Mouse (Mus musculus) heart, embryonic 13.5 days (tissue): ENCODE data around the gene Pmf1. TPM values are rescaled to one million over a fixed set of nuclear protein-coding genes. Genes with fewer than 3 reads are reported as not detected.

Source experiments
- ATAC-seq: fragments of 200-750 bp; cut with Nextera tagmentation; 2 replicates; pipeline ENCODE4 v1.8.0; 2017; ENCODE audit warnings: moderate TSS enrichment; ENCODE audit not compliant: insufficient number of reproducible peaks, low FRiP score, low TSS enrichment; ENCODE audit errors: extremely low read depth
- H3K27ac ChIP-seq: fragments of 300-500 bp; sonication (generic); replicated peaks from 2 replicates; pipeline ENCODE4 v1.5.1; 2015; ENCODE audit warnings: moderate library complexity, mild to moderate bottlenecking, inconsistent platforms
- H3K27me3 ChIP-seq: fragments of 300-500 bp; sonication (generic); replicated peaks from 2 replicates; pipeline ENCODE4 v1.6.1; 2015; ENCODE audit warnings: mild to moderate bottlenecking, inconsistent platforms
- H3K36me3 ChIP-seq: fragments of 300-500 bp; sonication (generic); 2 replicates; pipeline ENCODE4 v1.6.1; 2015; ENCODE audit warnings: mild to moderate bottlenecking, inconsistent platforms
- H3K4me1 ChIP-seq: fragments of 300-500 bp; sonication (generic); 2 replicates; pipeline ENCODE4 v1.6.1; 2015; ENCODE audit warnings: inconsistent platforms
- H3K4me2 ChIP-seq: fragments of 300-500 bp; sonication (generic); 2 replicates; pipeline ENCODE4 v1.6.1; 2015; ENCODE audit warnings: inconsistent platforms, mild to moderate bottlenecking, moderate library complexity
- H3K4me3 ChIP-seq: fragments of 300-500 bp; sonication (generic); 2 replicates; pipeline ENCODE4 v1.5.1; 2015; ENCODE audit warnings: moderate library complexity, mild to moderate bottlenecking, inconsistent platforms
- H3K9ac ChIP-seq: fragments of 300-500 bp; sonication (generic); 2 replicates; pipeline ENCODE4 v1.6.1; 2015; ENCODE audit warnings: inconsistent platforms, mild to moderate bottlenecking, moderate library complexity
- H3K9me3 ChIP-seq: fragments of 300-500 bp; sonication (generic); 2 replicates; pipeline ENCODE4 v1.6.1; 2016; ENCODE audit warnings: inconsistent platforms
- WGBS: fragments of 180-500 bp; shearing (Covaris S2); methylation state at CpG from one replicate; pipeline ENCODE4 v1.1.7; 2015; ENCODE audit warnings: mixed read lengths; 5-methylcytosine and 5-hydroxymethylcytosine counted together
- polyA plus RNA-seq: library from polyadenylated mRNA; unstranded; fragments of >200 nt; fragmentation: Nextera tagmentation; extraction: Ambion mirVana; gene quantifications from 2 replicates; pipeline ENCODE4 v1.2.1, GENCODE M21; 2015

Gene Pmf1
- polyA plus RNA-seq = 110 and 112 TPM in 2 replicates

GRCm38 (mm10) chr3:88409741-88410644, at the start of gene Pmf1:
TSS of gene Pmf1 (minus strand) at chr3:88410331.
- no peaks in the 10 kb centered on the region for H3K9me3 ChIP-seq
- H3K9ac ChIP-seq = peak within 1 kb of the TSS; percentile 91
- WGBS = under 1% methylated on average over 54 of the region's 54 CpGs
- no peaks in the 10 kb centered on the region for H3K27me3 ChIP-seq
- peaks cover 39% of the 10 kb centered on the region for H3K4me1 ChIP-seq
- peak within 1 kb of the TSS; percentile 69 for H3K4me3 ChIP-seq
- peaks cover 41% of the 10 kb centered on the region for H3K36me3 ChIP-seq
- ATAC-seq = peak; percentile 87
- H3K27ac ChIP-seq = peak within 1 kb of the TSS; percentile 99
- H3K4me2 ChIP-seq = peak within 1 kb of the TSS; percentile 84

GRCm38 (mm10) chr3:88458778-88459219, 48.7 kb upstream of the Pmf1 start:
- Histone ChIP-seq H3K4me1 (peaks cover 11% of the 10 kb centered on the region), H3K9me3 (no peaks in the 10 kb centered on the region), H3K27ac (no peak overlapping the region), H3K4me3 (peak overlapping the region; percentile 14; the same call in 1 of the 2 replicates), H3K9ac (no peak overlapping the region), H3K36me3 (no peaks in the 10 kb centered on the region), H3K4me2 (peak overlapping the region; percentile 48), H3K27me3 (peaks cover 77% of the 10 kb centered on the region)
- WGBS = 2% methylated on average over 14 of the region's 14 CpGs
- ATAC-seq = no peak

GRCm38 (mm10) chr3:88456746-88457532, 46.8 kb upstream of the Pmf1 start:
- Histone ChIP-seq H3K4me3 (no peak overlapping the region), H3K27me3 (peaks cover 94% of the 10 kb centered on the region), H3K4me1 (peaks cover 11% of the 10 kb centered on the region), H3K36me3 (no peaks in the 10 kb centered on the region), H3K4me2 (no peak overlapping the region), H3K9me3 (no peaks in the 10 kb centered on the region), H3K27ac (no peak overlapping the region), H3K9ac (no peak overlapping the region)
- WGBS = 67% methylated on average over 7 of the region's 7 CpGs
- ATAC-seq = no peak

DNA sequence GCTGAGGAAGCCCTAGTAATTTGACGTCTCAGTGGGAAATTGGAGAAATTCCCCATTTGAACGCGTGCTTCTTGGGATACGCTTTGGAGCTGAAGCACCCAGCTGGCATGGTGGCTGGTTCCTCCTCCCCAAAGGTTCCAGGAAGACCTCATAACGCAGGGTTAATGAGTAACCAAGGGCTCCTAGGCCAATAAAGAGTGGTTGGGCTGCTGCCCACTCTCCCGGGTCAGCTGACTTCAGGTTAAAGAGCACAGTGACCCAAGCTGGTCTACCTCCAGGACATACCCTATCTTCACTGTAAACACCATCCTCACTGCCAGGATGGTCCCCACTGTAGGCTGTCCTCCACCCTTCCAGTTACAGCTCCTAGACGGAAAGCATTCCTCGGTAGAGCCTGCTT, 46.2 kb upstream of the Pmf1 start:
- H3K4me3 ChIP-seq = no peak overlapping the region

DNA sequence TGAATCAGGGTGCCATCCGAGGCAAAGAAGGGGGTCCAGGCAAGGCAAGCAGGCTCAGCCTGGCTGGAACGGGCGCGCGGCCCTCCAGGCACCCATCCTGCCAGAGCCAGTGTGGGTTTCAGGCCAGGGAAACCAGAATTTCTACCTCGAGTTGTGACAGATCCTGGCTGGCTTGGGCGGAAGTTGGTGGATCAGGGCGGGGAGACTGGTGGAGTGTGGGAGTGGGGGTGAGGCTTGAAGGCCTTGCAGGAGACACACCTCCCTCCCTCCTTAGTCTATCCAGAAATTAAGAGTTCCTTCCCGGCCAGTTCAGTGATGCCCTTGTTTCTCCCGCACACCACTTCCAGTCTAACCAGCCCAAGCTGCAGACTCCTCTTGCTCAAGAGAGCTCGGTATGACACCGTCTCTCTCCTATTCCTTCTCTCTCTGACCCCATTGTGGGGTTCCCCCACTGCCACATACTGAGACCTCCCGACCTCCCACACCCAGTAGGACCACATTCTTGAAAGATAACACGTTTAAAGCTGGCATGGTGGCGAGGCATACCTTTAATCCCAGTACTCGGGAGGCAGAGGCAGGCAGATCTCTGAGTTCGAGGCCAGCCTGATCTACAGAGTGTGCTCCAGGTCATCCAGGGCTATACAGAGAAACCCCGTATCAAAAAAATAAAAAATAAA, 45.6 kb upstream of the Pmf1 start:
- Histone ChIP-seq H3K36me3 (no peaks in the 10 kb centered on the region), H3K27me3 (peaks cover 94% of the 10 kb centered on the region), H3K9me3 (no peaks in the 10 kb centered on the region), H3K4me1 (peaks cover 7% of the 10 kb centered on the region), H3K9ac (peak overlapping the region; percentile 61; the same call in 1 of the 2 replicates), H3K4me2 (no peak overlapping the region), H3K27ac (no peak overlapping the region), H3K4me3 (no peak overlapping the region)
- 69% methylated on average over 18 of the region's 18 CpGs for WGBS
- no peak for ATAC-seq

More for the DNA sequence above, 46.2 kb upstream of the Pmf1 start:
- no peak for ATAC-seq
- Histone ChIP-seq H3K4me1 (peaks cover 11% of the 10 kb centered on the region), H3K9me3 (no peaks in the 10 kb centered on the region), H3K4me2 (no peak overlapping the region), H3K36me3 (no peaks in the 10 kb centered on the region), H3K27ac (no peak overlapping the region), H3K9ac (no peak overlapping the region), H3K27me3 (peaks cover 94% of the 10 kb centered on the region)
- 80% methylated on average over 8 of the region's 8 CpGs for WGBS

DNA sequence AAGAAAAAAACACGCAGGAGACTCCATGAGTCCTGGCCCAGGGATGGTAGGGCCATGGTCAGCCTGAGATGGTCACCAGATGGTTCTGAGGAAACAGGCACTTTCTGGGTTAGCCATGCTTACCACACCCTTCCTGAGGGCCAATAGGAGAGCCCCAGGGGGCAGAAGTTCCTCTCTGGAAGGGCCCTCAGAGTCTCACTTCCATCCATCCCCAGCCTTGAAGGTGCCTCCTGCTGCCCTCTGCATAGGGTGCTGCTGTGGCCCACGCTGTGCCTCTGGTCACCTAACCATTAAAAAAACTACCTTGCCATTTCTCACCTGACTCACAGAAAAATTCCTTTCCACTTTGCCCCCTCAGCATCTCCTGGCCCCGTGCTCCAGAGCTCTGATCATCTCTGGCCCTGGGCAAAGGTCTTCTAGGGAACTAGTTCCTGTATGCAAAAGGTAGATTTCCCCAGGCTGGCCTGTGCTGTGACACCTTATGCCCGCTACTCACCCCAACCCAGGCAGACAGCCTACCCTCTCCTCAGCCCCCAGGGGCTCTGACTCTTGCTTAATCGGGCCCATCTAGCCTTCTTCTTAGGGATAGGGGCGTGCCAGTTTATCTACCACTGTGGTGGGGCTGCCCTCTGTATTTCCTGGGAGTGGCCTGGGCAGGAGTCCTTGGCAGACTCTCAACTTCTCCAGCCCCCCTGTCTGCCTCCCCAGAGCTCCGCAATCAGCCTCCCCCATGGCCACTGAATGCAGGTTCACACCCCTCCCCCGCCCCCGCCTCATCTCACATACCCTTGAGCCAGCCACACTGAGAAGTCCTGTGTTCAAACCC, 44.8 kb upstream of the Pmf1 start:
- Histone ChIP-seq H3K4me1 (peaks cover 9% of the 10 kb centered on the region), H3K4me3 (no peak overlapping the region), H3K27ac (no peak overlapping the region), H3K36me3 (no peaks in the 10 kb centered on the region), H3K9ac (peak overlapping the region; percentile 61; the same call in 1 of the 2 replicates), H3K9me3 (no peaks in the 10 kb centered on the region), H3K27me3 (peaks cover 94% of the 10 kb centered on the region), H3K4me2 (no peak overlapping the region)
- 33% methylated on average over 9 of the region's 9 CpGs for WGBS
- ATAC-seq = no peak

- no peak overlapping the region for H3K4me2 ChIP-seq
- H3K27ac ChIP-seq = no peak overlapping the region
- peaks cover 93% of the 10 kb centered on the region for H3K27me3 ChIP-seq
- no peak overlapping the region for H3K9ac ChIP-seq
- peaks cover 18% of the 10 kb centered on the region for H3K4me1 ChIP-seq
- H3K9me3 ChIP-seq = no peaks in the 10 kb centered on the region
- no peaks in the 10 kb centered on the region for H3K36me3 ChIP-seq
- no peak for ATAC-seq
- no peak overlapping the region for H3K4me3 ChIP-seq
- 73% methylated on average over 8 of the region's 8 CpGs for WGBS
These were observed 43.9 kb upstream of the Pmf1 start for GRCm38 (mm10) chr3:88453986-88454385.

DNA sequence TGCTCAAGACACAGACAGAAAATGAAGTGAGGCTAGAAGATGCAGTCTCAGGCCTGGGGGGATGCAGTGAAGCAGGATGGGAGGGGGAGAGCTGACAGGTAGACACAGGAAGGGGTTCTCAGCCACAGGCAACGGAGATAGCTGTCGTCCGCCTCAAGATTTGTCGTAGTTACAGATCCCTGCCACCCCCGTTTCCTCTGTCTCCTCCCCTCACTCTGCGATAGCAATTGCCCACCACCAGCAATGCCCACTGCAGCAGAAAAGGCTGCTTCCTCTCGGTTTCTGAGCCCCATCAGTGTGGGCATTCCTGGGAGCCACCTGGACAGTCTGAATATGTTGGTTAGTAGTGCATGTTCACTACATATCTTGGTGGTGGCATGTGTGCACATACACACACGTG, 43.2 kb upstream of the Pmf1 start:
- H3K9me3 ChIP-seq = no peaks in the 10 kb centered on the region
- no peak overlapping the region for H3K4me2 ChIP-seq
- H3K27ac ChIP-seq = no peak overlapping the region
- H3K4me3 ChIP-seq = no peak overlapping the region
- ATAC-seq = no peak
- no peak overlapping the region for H3K9ac ChIP-seq
- H3K27me3 ChIP-seq = peaks cover 93% of the 10 kb centered on the region
- no peaks in the 10 kb centered on the region for H3K36me3 ChIP-seq
- H3K4me1 ChIP-seq = peaks cover 18% of the 10 kb centered on the region
- 46% methylated on average over 8 of the region's 8 CpGs for WGBS

DNA sequence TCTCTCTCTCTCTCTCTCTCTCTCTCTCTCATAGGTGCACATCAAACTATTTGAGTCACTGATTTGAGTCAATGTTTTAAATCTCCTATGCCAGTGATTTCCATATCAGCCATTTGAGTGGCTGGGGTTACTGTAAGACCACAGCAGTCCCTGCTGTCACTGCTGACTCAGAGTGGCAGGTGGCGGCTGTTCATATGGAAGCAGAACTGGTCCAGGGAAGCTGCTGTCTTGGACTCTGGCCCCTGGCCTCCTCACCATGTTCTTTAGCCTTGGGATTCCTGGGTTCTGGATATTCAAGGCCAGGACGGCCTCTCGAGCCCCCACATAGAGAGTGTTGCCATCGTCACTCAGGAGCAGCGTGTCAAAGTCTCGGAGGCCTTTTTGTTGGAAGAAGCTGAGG, 42.6 kb upstream of the Pmf1 start:
- Histone ChIP-seq H3K4me3 (no peak overlapping the region), H3K4me2 (no peak overlapping the region), H3K27ac (no peak overlapping the region), H3K9me3 (no peaks in the 10 kb centered on the region), H3K36me3 (no peaks in the 10 kb centered on the region), H3K9ac (no peak overlapping the region), H3K27me3 (peaks cover 88% of the 10 kb centered on the region), H3K4me1 (peaks cover 24% of the 10 kb centered on the region)
- WGBS = 60% methylated on average over 6 of the region's 6 CpGs
- no peak for ATAC-seq

GRCm38 (mm10) chr3:88452246-88452645, 42.1 kb upstream of the Pmf1 start:
- no peaks in the 10 kb centered on the region for H3K9me3 ChIP-seq
- H3K4me2 ChIP-seq = no peak overlapping the region
- ATAC-seq = no peak
- no peak overlapping the region for H3K9ac ChIP-seq
- 61% methylated on average over 5 of the region's 5 CpGs for WGBS
- H3K36me3 ChIP-seq = no peaks in the 10 kb centered on the region
- H3K27ac ChIP-seq = no peak overlapping the region
- H3K4me3 ChIP-seq = no peak overlapping the region
- H3K4me1 ChIP-seq = peaks cover 27% of the 10 kb centered on the region
- peaks cover 86% of the 10 kb centered on the region for H3K27me3 ChIP-seq
